Mouse (Mus musculus): ENCODE measurements around the gene H6pd.
A peak's percentile ranks its signal among the peaks of the same experiment; 100 is the strongest.

The H6pd gene

GRCm38 (mm10) chr4:149971393-149971792, 37.4 kb downstream of the H6pd start:
- DNase-seq = no peak

GRCm38 (mm10) chr4:149968526-149968925, 40.3 kb downstream of the H6pd start:
- DNase-seq = no peak

- DNase-seq = no peak
Measured at GRCm38 (mm10) chr4:149966963-149967362, 41.9 kb downstream of the H6pd start.

- DNase-seq = no peak
Measured at GRCm38 (mm10) chr4:149966252-149966651, 42.6 kb downstream of the H6pd start.

GRCm38 (mm10) chr4:149965672-149966071, 43.2 kb downstream of the H6pd start:
- no peak for DNase-seq

GRCm38 (mm10) chr4:149965242-149965641, 43.6 kb downstream of the H6pd start:
- no peak for DNase-seq

- DNase-seq = no peak
Measured at GRCm38 (mm10) chr4:149964770-149965169, 44.1 kb downstream of the H6pd start.

- DNase-seq = no peak
Measured at GRCm38 (mm10) chr4:149964285-149964684, 44.5 kb downstream of the H6pd start.

- DNase-seq = no peak
Measured at GRCm38 (mm10) chr4:149960391-149960790, 48.4 kb downstream of the H6pd start.

- no peak for DNase-seq
Measured at GRCm38 (mm10) chr4:149959816-149960215, 49.0 kb downstream of the H6pd start.

GRCm38 (mm10) chr4:149958566-149958965, 50.3 kb downstream of the H6pd start:
- peak; percentile 80 for DNase-seq

- no peak for DNase-seq
Measured at GRCm38 (mm10) chr4:149956048-149956447, 52.8 kb downstream of the H6pd start.

GRCm38 (mm10) chr4:149955631-149956030, 53.2 kb downstream of the H6pd start:
- no peak for DNase-seq

- DNase-seq = peak; percentile 97
Measured at GRCm38 (mm10) chr4:149954893-149955439, 53.9 kb downstream of the H6pd start, which contains the start of gene Spsb1. Spsb1 (minus strand) TSS chr4:149955043.

- peak; percentile 69 for DNase-seq
Measured at GRCm38 (mm10) chr4:149953621-149954481, 55.0 kb downstream of the H6pd start.

- no peak for DNase-seq
Measured at GRCm38 (mm10) chr4:149952201-149952600, 56.6 kb downstream of the H6pd start.

GRCm38 (mm10) chr4:149951201-149951600, 57.6 kb downstream of the H6pd start:
- no peak for DNase-seq

- no peak for DNase-seq
Measured at GRCm38 (mm10) chr4:149949691-149950090, 59.1 kb downstream of the H6pd start.

- DNase-seq = no peak
Measured at GRCm38 (mm10) chr4:149948119-149948518, 60.7 kb downstream of the H6pd start.

- DNase-seq = no peak
Measured at GRCm38 (mm10) chr4:149947396-149947795, 61.4 kb downstream of the H6pd start.

GRCm38 (mm10) chr4:149945194-149945593, 63.6 kb downstream of the H6pd start:
- DNase-seq = no peak

- DNase-seq = no peak
Measured at GRCm38 (mm10) chr4:149944214-149944613, 64.6 kb downstream of the H6pd start.

GRCm38 (mm10) chr4:149942831-149943741, 65.7 kb downstream of the H6pd start:
- DNase-seq = no peak

All from layer of hippocampus, adult 9-11 months (tissue).